Mouse (Mus musculus) embryonic fibroblast, embryonic 13.5 days (primary cell): Measurements from ENCODE around the gene Acta1.

Experiments
- CTCF ChIP-seq: IDR thresholded peaks from 2 replicates; pipeline ENCODE4 v1.5.1; 2011; ENCODE audit warnings: mild to moderate bottlenecking, control low read depth, low read length, moderate library complexity, borderline replicate concordance; ENCODE audit not compliant: insufficient read depth
- POLR2A ChIP-seq: IDR thresholded peaks from 2 replicates; pipeline ENCODE4 v1.6.1; 2011; ENCODE audit warnings: low read depth, mild to moderate bottlenecking, control low read depth, low read length, moderate library complexity

DNA sequence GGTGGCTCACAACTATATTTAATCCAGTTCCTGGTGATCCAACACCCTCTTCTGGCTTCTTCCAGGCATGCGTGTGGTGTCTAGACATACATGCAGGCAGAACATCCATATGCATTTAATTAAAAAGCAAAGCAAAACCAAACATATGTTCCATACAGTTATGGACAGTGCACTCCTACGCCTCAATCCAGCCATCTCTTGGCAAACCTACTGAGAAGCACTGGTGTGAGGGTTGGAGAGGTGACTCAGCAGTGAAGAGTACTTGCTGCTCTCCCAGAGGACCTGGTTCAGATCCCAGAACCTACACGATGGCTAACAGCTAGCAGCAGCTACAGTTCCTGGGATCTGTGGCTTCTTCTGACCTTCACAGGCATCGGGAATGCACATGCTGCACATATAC, 17.7 kb upstream of the Acta1 start:
- TF ChIP-seq POLR2A = no peak
- no peak for TF ChIP-seq CTCF
